Mouse (Mus musculus): ENCODE results near the gene Ears2. TPM values are rescaled to one million over a fixed set of nuclear protein-coding genes. Genes with fewer than 3 reads are reported as not detected.
A peak's percentile ranks its signal among the peaks of the same experiment; 100 is the strongest.

The Ears2 gene
- polyA plus RNA-seq, 1 experiment from 2014 or later: 15.4 TPM

GRCm38 (mm10) chr7:122022131-122022530 is 44.9 kb downstream of the Ears2 start:
- Histone ChIP-seq H3K27me3 (no peaks in the 10 kb centered on the region), H3K4me3 (no peak overlapping the region), H3K4me1 (peaks cover 23% of the 10 kb centered on the region), H3K4me2 (replicated peaks) (no peak overlapping the region), H3K36me3 (peaks cover 6% of the 10 kb centered on the region), H3K9ac (no peak overlapping the region), H3K27ac (no peak overlapping the region), H3K9me3 (no peaks in the 10 kb centered on the region)
- no peak for ATAC-seq (ENCODE audit: low FRiP score, low read depth)
- WGBS: 100% methylated on average over 2 of the region's 2 CpGs

- peak within 1 kb of the TSS; percentile 90 for H3K9ac ChIP-seq
- ATAC-seq (ENCODE audit: low FRiP score, low read depth): peak; percentile 86
- H3K4me3 ChIP-seq: peak within 1 kb of the TSS; percentile 82
- H3K9me3 ChIP-seq: no peaks in the 10 kb centered on the region
- peaks cover 6% of the 10 kb centered on the region for H3K36me3 ChIP-seq
- under 1% methylated on average over 50 of the region's 50 CpGs for WGBS
- H3K4me1 ChIP-seq: peaks cover 31% of the 10 kb centered on the region
- H3K27me3 ChIP-seq: no peaks in the 10 kb centered on the region
- peak within 1 kb of the TSS; percentile 88 for H3K27ac ChIP-seq
- H3K4me2 ChIP-seq (replicated peaks): peak within 1 kb of the TSS; percentile 79
Observed at GRCm38 (mm10) chr7:122020667-122021354, 46.3 kb downstream of the Ears2 start, which contains the start of gene Gga2. Gga2 (minus strand) TSS chr7:122021222.

GRCm38 (mm10) chr7:122020273-122020666 is 46.8 kb downstream of the Ears2 start:
- WGBS: under 1% methylated on average over 6 of the region's 6 CpGs

DNA sequence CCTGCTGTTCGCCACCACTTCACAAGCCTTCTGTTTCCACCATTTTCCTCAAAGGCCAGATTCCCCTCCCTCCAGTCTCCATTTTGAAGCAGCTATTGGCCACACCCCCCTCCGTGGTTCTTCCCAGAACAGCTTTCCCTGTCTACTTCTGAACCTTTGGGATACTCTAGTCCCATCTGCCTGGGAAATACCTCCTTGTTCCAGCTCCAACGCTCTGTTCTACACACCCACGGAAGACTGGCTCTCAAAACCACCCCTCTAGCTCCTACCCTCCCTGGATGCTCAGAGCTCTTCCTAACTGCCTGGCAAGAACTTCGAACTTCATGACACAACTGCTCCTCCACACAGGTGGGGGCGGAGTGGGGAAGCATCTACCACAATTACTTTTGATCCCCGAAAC is 48.1 kb downstream of the Ears2 start:
- 83% methylated on average over 7 of the region's 7 CpGs for WGBS
- H3K4me2 ChIP-seq (replicated peaks): peak overlapping the region; percentile 79
- no peak for ATAC-seq (ENCODE audit: low FRiP score, low read depth)
- H3K27ac ChIP-seq: no peak overlapping the region; the same call in 1 of the 2 replicates
- peaks cover 6% of the 10 kb centered on the region for H3K36me3 ChIP-seq
- peak overlapping the region; percentile 82 for H3K4me3 ChIP-seq
- H3K4me1 ChIP-seq: peaks cover 44% of the 10 kb centered on the region
- no peaks in the 10 kb centered on the region for H3K9me3 ChIP-seq
- H3K27me3 ChIP-seq: no peaks in the 10 kb centered on the region
- peak overlapping the region; percentile 36; the same call in 1 of the 2 replicates for H3K9ac ChIP-seq

More at GRCm38 (mm10) chr7:122020273-122020666, 46.8 kb downstream of the Ears2 start:
- peak overlapping the region; percentile 82 for H3K4me3 ChIP-seq
- H3K4me1 ChIP-seq: peaks cover 36% of the 10 kb centered on the region
- H3K9ac ChIP-seq: peak overlapping the region; percentile 90
- H3K27ac ChIP-seq: peak overlapping the region; percentile 88
- peak; percentile 25; the same call in 1 of the 2 replicates for ATAC-seq (ENCODE audit: low FRiP score, low read depth)
- peak overlapping the region; percentile 79 for H3K4me2 ChIP-seq (replicated peaks)
- H3K27me3 ChIP-seq: no peaks in the 10 kb centered on the region
- peaks cover 6% of the 10 kb centered on the region for H3K36me3 ChIP-seq
- no peaks in the 10 kb centered on the region for H3K9me3 ChIP-seq

DNA sequence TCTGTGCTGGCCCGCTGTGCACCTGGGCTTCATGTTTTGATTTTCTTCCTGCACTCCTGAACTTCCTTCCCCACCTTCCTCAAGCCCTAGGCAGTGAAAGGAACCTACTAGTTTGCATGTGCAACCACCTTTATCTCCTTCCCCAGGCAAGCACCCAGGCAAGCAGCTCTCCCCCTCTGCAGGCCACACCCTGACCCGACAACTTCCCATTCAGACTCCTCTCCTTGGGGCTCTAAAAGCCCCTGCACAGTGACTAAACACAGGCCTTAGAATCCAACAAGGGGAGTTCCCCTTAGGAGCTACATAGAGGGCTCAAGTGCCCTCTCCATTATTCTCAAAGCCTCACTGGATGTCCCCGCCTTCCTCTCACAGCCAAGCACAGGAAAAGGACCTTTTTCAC is 48.8 kb downstream of the Ears2 start:
- peak overlapping the region; percentile 79 for H3K4me2 ChIP-seq (replicated peaks)

DNA sequence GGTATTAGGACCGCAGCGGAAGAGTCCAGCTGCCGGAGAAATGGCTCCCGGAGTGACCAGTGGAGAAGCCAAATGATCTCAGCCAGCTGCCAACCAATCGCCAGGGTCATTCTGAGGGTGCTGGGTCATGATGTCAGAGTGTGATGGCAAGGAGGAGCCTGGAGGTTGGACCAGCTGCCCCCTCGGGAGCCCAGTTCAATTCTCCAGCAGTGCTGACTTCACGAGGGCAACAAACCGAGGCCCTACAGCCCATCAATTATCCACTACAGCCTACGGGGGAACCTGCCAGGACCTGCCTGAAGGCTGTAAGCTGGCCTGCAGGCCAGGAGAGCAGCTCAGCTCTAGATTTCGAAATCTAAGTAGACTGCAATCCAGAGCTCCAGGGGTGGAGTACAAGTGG is 51.3 kb downstream of the Ears2 start:
- Histone ChIP-seq H3K4me3 (no peak overlapping the region), H3K4me2 (replicated peaks) (peak overlapping the region; percentile 31), H3K4me1 (peaks cover 44% of the 10 kb centered on the region), H3K9ac (no peak overlapping the region), H3K9me3 (no peaks in the 10 kb centered on the region), H3K27ac (peak overlapping the region; percentile 18; the same call in 1 of the 2 replicates), H3K36me3 (peaks cover 28% of the 10 kb centered on the region), H3K27me3 (no peaks in the 10 kb centered on the region)
- 23% methylated on average over 10 of the region's 10 CpGs for WGBS
- no peak for ATAC-seq (ENCODE audit: low FRiP score, low read depth)

More for the DNA sequence above, 48.8 kb downstream of the Ears2 start:
- H3K9ac ChIP-seq: peak overlapping the region; percentile 25; the same call in 1 of the 2 replicates
- peaks cover 6% of the 10 kb centered on the region for H3K36me3 ChIP-seq
- no peaks in the 10 kb centered on the region for H3K27me3 ChIP-seq
- ATAC-seq (ENCODE audit: low FRiP score, low read depth): no peak
- no peaks in the 10 kb centered on the region for H3K9me3 ChIP-seq
- peak overlapping the region; percentile 82; the same call in 1 of the 2 replicates for H3K4me3 ChIP-seq
- WGBS: 82% methylated on average over 3 of the region's 3 CpGs
- no peak overlapping the region; the same call in 1 of the 2 replicates for H3K27ac ChIP-seq
- H3K4me1 ChIP-seq: peaks cover 44% of the 10 kb centered on the region

DNA sequence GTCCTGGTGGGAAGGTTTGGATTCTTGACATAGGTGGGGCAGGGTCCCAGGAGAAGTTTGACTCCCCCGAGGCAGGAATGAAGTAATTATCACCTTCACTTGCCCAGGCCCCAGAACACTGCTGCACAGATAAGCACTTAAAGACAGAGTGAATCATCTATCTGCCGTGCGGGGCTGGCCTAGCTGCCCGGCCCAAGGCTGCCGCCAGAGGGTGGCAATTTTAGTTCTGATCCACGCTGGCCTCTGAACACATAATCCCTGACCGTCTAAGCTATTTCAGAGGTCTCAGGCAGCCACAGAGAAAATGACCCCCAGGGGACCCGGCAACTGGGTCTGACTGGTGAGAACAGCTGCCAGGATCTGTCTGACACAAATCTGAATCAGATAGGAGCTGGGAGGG is 52.0 kb downstream of the Ears2 start:
- Histone ChIP-seq H3K27ac (0 out of 2 replicates have a peak overlapping the region, but pooled peaks have one; percentile 58), H3K4me1 (peaks cover 43% of the 10 kb centered on the region), H3K27me3 (no peaks in the 10 kb centered on the region), H3K4me3 (no peak overlapping the region), H3K9me3 (no peaks in the 10 kb centered on the region), H3K36me3 (peaks cover 34% of the 10 kb centered on the region), H3K4me2 (replicated peaks) (peak overlapping the region; percentile 31; the same call in 1 of the 2 replicates), H3K9ac (no peak overlapping the region)
- WGBS: 34% methylated on average over 8 of the region's 8 CpGs
- peak; percentile 37; the same call in 1 of the 2 replicates for ATAC-seq (ENCODE audit: low FRiP score, low read depth)

GRCm38 (mm10) chr7:122012949-122013348 is 54.1 kb downstream of the Ears2 start:
- H3K9me3 ChIP-seq: no peaks in the 10 kb centered on the region
- H3K4me3 ChIP-seq: no peak overlapping the region
- H3K27ac ChIP-seq: no peak overlapping the region
- no peak overlapping the region for H3K4me2 ChIP-seq (replicated peaks)
- no peaks in the 10 kb centered on the region for H3K27me3 ChIP-seq
- no peak for ATAC-seq (ENCODE audit: low FRiP score, low read depth)
- WGBS: 91% methylated on average over 10 of the region's 10 CpGs
- peaks cover 21% of the 10 kb centered on the region for H3K4me1 ChIP-seq
- peaks cover 55% of the 10 kb centered on the region for H3K36me3 ChIP-seq
- no peak overlapping the region for H3K9ac ChIP-seq

DNA sequence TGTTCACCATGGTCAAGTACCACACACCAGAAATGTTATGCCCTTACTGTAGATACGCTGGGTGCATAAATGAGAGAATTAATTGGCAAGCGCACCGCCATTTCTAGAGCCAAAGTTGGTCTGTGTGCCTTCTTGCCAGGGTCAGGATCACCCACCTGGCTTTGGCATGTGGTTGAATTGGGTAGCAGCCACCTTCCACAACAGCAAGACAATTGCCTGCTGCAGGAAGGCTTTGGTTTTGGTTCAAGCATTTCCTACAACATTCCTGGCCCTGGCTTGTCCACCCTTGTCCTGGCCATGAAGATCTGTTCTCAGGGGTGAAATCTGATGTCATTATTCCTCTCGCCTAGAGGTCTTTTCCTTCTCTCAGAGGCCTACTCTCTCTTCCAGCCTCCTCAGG is 54.7 kb downstream of the Ears2 start:
- H3K4me2 ChIP-seq (replicated peaks): no peak overlapping the region
- ATAC-seq (ENCODE audit: low FRiP score, low read depth): no peak
- peaks cover 57% of the 10 kb centered on the region for H3K36me3 ChIP-seq
- H3K4me1 ChIP-seq: peaks cover 21% of the 10 kb centered on the region
- WGBS: 94% methylated on average over 4 of the region's 4 CpGs
- H3K9ac ChIP-seq: no peak overlapping the region
- no peaks in the 10 kb centered on the region for H3K9me3 ChIP-seq
- H3K27ac ChIP-seq: no peak overlapping the region
- H3K27me3 ChIP-seq: no peaks in the 10 kb centered on the region
- H3K4me3 ChIP-seq: no peak overlapping the region

DNA sequence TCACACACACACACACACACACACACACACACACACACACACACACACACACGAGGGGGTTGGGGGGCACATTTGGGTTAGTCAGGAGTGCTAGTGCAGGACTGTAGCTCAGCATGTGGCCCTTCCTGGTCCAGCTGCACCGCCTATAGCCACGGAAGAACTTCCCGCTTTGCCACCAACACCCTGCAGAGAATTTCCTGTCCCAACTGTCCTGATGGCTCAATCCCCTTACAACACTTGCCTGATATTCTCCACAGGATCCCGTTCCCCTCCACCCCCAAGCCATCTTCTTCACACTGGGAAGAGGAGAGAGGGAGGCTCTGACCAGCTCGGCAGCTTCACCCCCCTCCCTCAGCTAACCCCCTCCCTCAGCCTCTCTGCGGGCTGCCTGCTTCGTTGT is 66.7 kb downstream of the Ears2 start:
- Histone ChIP-seq H3K9me3 (no peaks in the 10 kb centered on the region), H3K9ac (no peak overlapping the region), H3K4me2 (replicated peaks) (no peak overlapping the region), H3K4me3 (no peak overlapping the region), H3K36me3 (peaks cover 95% of the 10 kb centered on the region), H3K4me1 (no peaks in the 10 kb centered on the region), H3K27me3 (no peaks in the 10 kb centered on the region), H3K27ac (no peak overlapping the region)
- 78% methylated on average over 8 of the region's 8 CpGs for WGBS
- ATAC-seq (ENCODE audit: low FRiP score, low read depth): no peak

DNA sequence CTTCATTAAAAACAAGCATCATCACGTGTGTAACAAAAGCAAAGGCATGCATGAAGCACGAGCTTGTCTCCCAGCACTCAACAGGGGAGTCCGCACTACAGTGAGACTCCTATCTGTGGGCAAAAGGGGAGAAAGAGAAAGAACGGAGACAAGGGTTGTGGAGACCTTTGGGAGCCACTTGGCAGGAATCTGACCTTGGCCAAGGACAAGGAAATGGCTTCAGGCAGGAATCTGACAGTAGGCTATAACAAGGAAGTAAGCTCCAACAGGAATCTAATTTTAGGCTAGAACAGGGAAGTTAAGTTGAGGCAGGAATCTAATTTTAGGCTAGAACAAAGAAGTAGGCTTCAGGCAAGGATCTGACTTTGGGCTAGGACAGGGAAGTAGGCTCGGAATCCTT is 71.1 kb downstream of the Ears2 start:
- no peaks in the 10 kb centered on the region for H3K4me1 ChIP-seq
- 89% methylated on average over 5 of the region's 5 CpGs for WGBS
- no peak overlapping the region for H3K9ac ChIP-seq

More for the DNA sequence above, 71.1 kb downstream of the Ears2 start:
- Histone ChIP-seq H3K36me3 (peaks cover 95% of the 10 kb centered on the region), H3K4me3 (no peak overlapping the region), H3K27ac (no peak overlapping the region), H3K4me2 (replicated peaks) (no peak overlapping the region), H3K27me3 (no peaks in the 10 kb centered on the region), H3K9me3 (no peaks in the 10 kb centered on the region)
- no peak for ATAC-seq (ENCODE audit: low FRiP score, low read depth)

Data from limb, embryonic 13.5 days (tissue).